Mouse (Mus musculus) kidney, adult 18-20 months (tissue): ENCODE data around the gene Maml3.
A peak's percentile ranks its signal among the peaks of the same experiment; 100 is the strongest.

Source experiments
- DNase-seq: peaks from one replicate; pipeline ENCODE4 v3.0.0; 2021

Maml3 gene

GRCm38 (mm10) chr3:51810731-51811130 lies 294.1 kb downstream of the Maml3 start:
- DNase-seq: no peak

GRCm38 (mm10) chr3:51809822-51810221 lies 295.1 kb downstream of the Maml3 start:
- DNase-seq: no peak

- DNase-seq: no peak
Measured at GRCm38 (mm10) chr3:51807981-51808870, 296.6 kb downstream of the Maml3 start.

- no peak for DNase-seq
Measured at GRCm38 (mm10) chr3:51805488-51806318, 299.2 kb downstream of the Maml3 start.

GRCm38 (mm10) chr3:51803903-51804302 lies 301.0 kb downstream of the Maml3 start:
- DNase-seq: no peak

- no peak for DNase-seq
Measured at GRCm38 (mm10) chr3:51799650-51800049, 305.2 kb downstream of the Maml3 start.

GRCm38 (mm10) chr3:51796838-51797237 lies 308.0 kb downstream of the Maml3 start:
- peak; percentile 17 for DNase-seq

GRCm38 (mm10) chr3:51796219-51796828 lies 308.6 kb downstream of the Maml3 start:
- DNase-seq: peak; percentile 50

- DNase-seq: no peak
Measured at GRCm38 (mm10) chr3:51791542-51791941, 313.3 kb downstream of the Maml3 start.

GRCm38 (mm10) chr3:51789389-51789904 lies 315.4 kb downstream of the Maml3 start:
- no peak for DNase-seq

- DNase-seq: peak; percentile 27
Measured at GRCm38 (mm10) chr3:51788591-51789339, 316.1 kb downstream of the Maml3 start.

- no peak for DNase-seq
Measured at GRCm38 (mm10) chr3:51787945-51788344, 316.9 kb downstream of the Maml3 start.

GRCm38 (mm10) chr3:51785796-51786195 lies 319.1 kb downstream of the Maml3 start:
- DNase-seq: no peak

- DNase-seq: no peak
Measured at GRCm38 (mm10) chr3:51782191-51782590, 322.7 kb downstream of the Maml3 start.

- DNase-seq: no peak
Measured at GRCm38 (mm10) chr3:51778738-51779592, 325.9 kb downstream of the Maml3 start.

- no peak for DNase-seq
Measured at GRCm38 (mm10) chr3:51778179-51778578, 326.7 kb downstream of the Maml3 start.

GRCm38 (mm10) chr3:51776018-51776611 lies 328.8 kb downstream of the Maml3 start:
- DNase-seq: no peak

GRCm38 (mm10) chr3:51773587-51773986 lies 331.3 kb downstream of the Maml3 start:
- DNase-seq: no peak

GRCm38 (mm10) chr3:51771839-51772630 lies 332.8 kb downstream of the Maml3 start:
- no peak for DNase-seq

GRCm38 (mm10) chr3:51769196-51769595 lies 335.7 kb downstream of the Maml3 start:
- DNase-seq: no peak
